8 mouse cellular contexts compared by ENCODE assay signal in the genomic region with DNA sequence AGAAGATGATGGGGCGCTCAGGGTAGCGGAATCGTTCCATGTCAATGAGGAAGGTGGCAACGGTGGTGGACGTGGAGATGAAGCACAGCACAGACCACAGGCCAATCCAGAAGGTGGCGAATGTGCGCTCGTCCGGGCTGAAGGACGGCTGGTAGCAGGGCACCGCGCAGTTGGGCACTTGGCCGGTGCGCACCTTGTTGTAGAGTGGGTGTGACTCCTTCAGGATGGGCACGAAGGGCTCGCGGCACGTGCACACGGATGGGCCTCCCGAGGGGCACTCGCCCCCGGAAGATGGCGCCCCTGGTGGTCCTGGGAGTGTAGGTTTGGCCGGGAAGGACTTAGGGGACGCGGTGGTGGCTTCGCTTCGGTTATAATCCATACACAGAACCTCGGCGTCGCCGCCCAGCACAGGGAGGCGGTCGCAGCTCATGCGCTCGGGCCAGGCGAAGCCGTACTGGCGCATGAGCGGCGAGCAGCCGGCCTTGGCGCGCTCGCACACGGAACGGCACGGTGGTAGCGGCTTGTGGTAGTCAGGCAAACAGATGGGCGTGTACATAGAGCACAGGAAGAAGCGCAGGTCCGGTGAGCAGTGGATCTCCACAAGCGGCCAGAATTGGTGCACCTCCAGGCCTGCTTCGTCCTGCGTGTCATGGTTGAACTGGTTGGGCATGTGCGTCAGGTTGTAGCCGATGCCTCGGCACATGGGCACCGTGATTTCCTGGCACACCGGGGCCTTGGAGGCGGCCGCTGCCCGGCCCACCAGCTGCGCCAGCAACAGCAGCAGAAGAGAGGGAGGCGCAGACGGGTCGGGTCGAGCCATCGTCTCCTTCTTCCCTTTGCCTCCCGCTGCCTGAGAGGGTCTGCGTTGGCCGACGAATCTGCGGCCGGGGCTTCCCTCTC. TPM values are rescaled to one million over a fixed set of nuclear protein-coding genes. Genes with fewer than 3 reads are reported as not detected.
A peak's percentile ranks its signal among the peaks of the same experiment; 100 is the strongest.
DNase-seq lines count a peak whose midpoint lies in the region; ATAC-seq lines count a peak whose summit lies in the region.

No protein-coding gene starts in this region.

- H3K27ac ChIP-seq in liver, embryonic 13.5 days = peak overlapping the region; percentile 88

- H3K4me2 ChIP-seq in liver, embryonic 13.5 days = peak overlapping the region; percentile 99

- peaks cover 74% of the 10 kb centered on the region for H3K4me1 ChIP-seq in liver, embryonic 13.5 days (replicated peaks)

- WGBS in liver, embryonic 13.5 days (ENCODE audit: insufficient replicate concordance) = 9% methylated on average over 75 of the region's 75 CpGs

- H3K27me3 ChIP-seq in liver, embryonic 13.5 days = peaks cover 11% of the 10 kb centered on the region

- peaks cover 29% of the 10 kb centered on the region for H3K36me3 ChIP-seq in liver, embryonic 13.5 days

- intact Hi-C loops in gastrocnemius, postnatal 14 days (cut with DNase I; ENCODE audit: low total_unique reads) = loop anchor here (5.0 kb wide), 1 partner anchor 181 kb away; no protein-coding TSS in a partner anchor

- peak overlapping the region; percentile 93 for H3K4me3 ChIP-seq in liver, embryonic 13.5 days (replicated peaks)

- peak; percentile 32 for DNase-seq in right cerebral cortex, postnatal 14 days
- DNase-seq in right cerebral cortex, postnatal 36 days (ENCODE audit: low spot score in 2 of 2) = no peak
- peak; percentile 57 to 64 for DNase-seq in cerebellum, postnatal 25 days
- DNase-seq in gastrocnemius, postnatal 14 days = peak; percentile 49
- peak; percentile 42 for DNase-seq in liver, embryonic 13.5 days
- DNase-seq in natural killer cell, adult 2 months (ENCODE audit: low spot score in 2 of 2) = peak; percentile 45 to 52
- peak; percentile 42 for DNase-seq in testis, postnatal 14 days (ENCODE audit: low spot score)

- ATAC-seq in inflammation-experienced regulatory T-cells, adult 6 months = peak; percentile 18
- ATAC-seq in liver, embryonic 13.5 days (ENCODE audit: low read depth) = no peak

- no peaks in the 10 kb centered on the region for H3K9me3 ChIP-seq in liver, embryonic 13.5 days (replicated peaks)

- peak overlapping the region; percentile 96 for H3K9ac ChIP-seq in liver, embryonic 13.5 days

RNA-seq across cellular contexts. Expression of a gene that starts 1.5 kb away (rescaled TPM):
- 1 to 10 TPM; 1.6 to 1.8 TPM for total RNA-seq in gastrocnemius, postnatal 14 days (2021)
- polyA plus RNA-seq in inflammation-experienced regulatory T-cells, adult 6 months (2017; shearing (Covaris generic)) = under 1 TPM; 0.35 to 0.97 (median 0.44) TPM
- 2.2 and 2.3 TPM in 2 replicates for polyA plus RNA-seq in liver, embryonic 13.5 days (2015; fragmentation: Nextera tagmentation; extraction: Ambion mirVana)

RNA-seq across cellular contexts. Expression of a gene that starts 45.8 kb away (rescaled TPM):
- 10 to 100 TPM; 17.6 to 22.7 TPM for total RNA-seq in gastrocnemius, postnatal 14 days (2021)
- polyA plus RNA-seq in inflammation-experienced regulatory T-cells, adult 6 months (2017; shearing (Covaris generic)) = 1 to 10 TPM; 1.1 to 1.6 (median 1.4) TPM
- polyA plus RNA-seq in liver, embryonic 13.5 days (2015; fragmentation: Nextera tagmentation; extraction: Ambion mirVana) = 0.87 and 1.1 TPM in 2 replicates

Comparison
In these comparisons a context has a peak if more than half of its experiments do, and no peak if none do; other contexts are left out.
1. DNase-seq: peak in right cerebral cortex, postnatal 14 days (single experiment), cerebellum, postnatal 25 days (2 of 2), gastrocnemius, postnatal 14 days (single experiment), liver, embryonic 13.5 days (single experiment), natural killer cell, adult 2 months (2 of 2) and testis, postnatal 14 days (single experiment); none in right cerebral cortex, postnatal 36 days (0 of 2).